Mouse (Mus musculus) liver, embryonic 16.5 days (tissue): Measurements from ENCODE around the gene Gtf2a2. TPM values are rescaled to one million over a fixed set of nuclear protein-coding genes. Genes with fewer than 3 reads are reported as not detected.

Experiments used
- ATAC-seq: fragments of 200-750 bp; cut with Nextera tagmentation; 2 replicates; pipeline ENCODE4 v1.8.0; 2017; ENCODE audit warnings: low read depth, mild to moderate bottlenecking, moderate number of reproducible peaks, moderate library complexity
- H3K27ac ChIP-seq: fragments of 300-500 bp; sonication (generic); 2 replicates; pipeline ENCODE4 v1.5.1; 2014; ENCODE audit warnings: mild to moderate bottlenecking, low read length
- H3K27me3 ChIP-seq: fragments of 300-500 bp; sonication (generic); 2 replicates; pipeline ENCODE4 v1.6.1; 2014; ENCODE audit warnings: low read depth, low read length, mixed read lengths; ENCODE audit not compliant: control insufficient read depth, insufficient read depth
- H3K36me3 ChIP-seq: fragments of 300-500 bp; sonication (generic); 2 replicates; pipeline ENCODE4 v1.6.1; 2014; ENCODE audit warnings: mild to moderate bottlenecking; ENCODE audit not compliant: control insufficient read depth, insufficient read depth
- H3K4me1 ChIP-seq: fragments of 300-500 bp; sonication (generic); 2 replicates; pipeline ENCODE4 v1.6.1; 2014; ENCODE audit warnings: low read depth, low read length, mixed read lengths; ENCODE audit not compliant: control insufficient read depth
- H3K4me2 ChIP-seq: fragments of 300-500 bp; sonication (generic); 2 replicates; pipeline ENCODE4 v1.6.1; 2014; ENCODE audit warnings: low read depth, low read length, mixed read lengths
- H3K4me3 ChIP-seq: fragments of 300-500 bp; sonication (generic); 2 replicates; pipeline ENCODE4 v1.5.1; 2014; ENCODE audit warnings: low read depth, mild to moderate bottlenecking, low read length
- H3K9ac ChIP-seq: fragments of 300-500 bp; sonication (generic); 2 replicates; pipeline ENCODE4 v1.6.1; 2014; ENCODE audit warnings: low read depth, low read length
- H3K9me3 ChIP-seq: fragments of 300-500 bp; sonication (generic); replicated peaks from 2 replicates; pipeline ENCODE4 v1.6.1; 2016; ENCODE audit warnings: low read length; ENCODE audit not compliant: control insufficient read depth
- WGBS: fragments of 180-500 bp; shearing (Covaris S2); extraction: QIAGEN DNeasy Blood & Tissue Kit; methylation state at CpG from one replicate; pipeline ENCODE4 v1.1.7; 2014; ENCODE audit not compliant: insufficient replicate concordance; 5-methylcytosine and 5-hydroxymethylcytosine counted together
- polyA plus RNA-seq: library from polyadenylated mRNA; unstranded; fragments of >200 nt; fragmentation: Nextera tagmentation; extraction: Ambion mirVana; gene quantifications from 2 replicates; pipeline ENCODE4 v1.2.1, GENCODE M21; 2015

Gene Gtf2a2
- polyA plus RNA-seq, 1 experiment from 2014 or later = 106 TPM

DNA sequence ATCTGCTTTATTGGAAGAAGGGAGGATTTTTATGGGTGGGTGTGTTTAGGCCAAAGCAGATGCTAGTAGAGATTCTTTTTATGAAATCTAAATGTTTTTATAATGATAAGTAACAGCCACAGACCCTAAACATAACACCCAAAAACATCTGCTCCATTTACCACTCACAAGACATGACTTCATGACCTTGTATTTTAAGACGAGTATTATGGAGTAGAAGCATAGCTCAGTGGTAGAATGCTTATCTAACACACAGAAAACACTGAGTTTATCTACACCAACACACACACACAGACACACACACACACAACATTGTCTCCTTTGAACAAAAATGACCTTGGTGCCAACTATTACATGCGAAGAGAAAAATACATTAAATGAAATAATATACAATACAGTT, 32.5 kb downstream of the Gtf2a2 start:
- Histone ChIP-seq H3K4me2 (no peak overlapping the region; the same call in 1 of the 2 replicates), H3K27ac (peak overlapping the region; percentile 56; the same call in 1 of the 2 replicates), H3K9me3 (no peaks in the 10 kb centered on the region), H3K4me3 (no peak overlapping the region), H3K27me3 (no peaks in the 10 kb centered on the region; the same call in 1 of the 2 replicates), H3K4me1 (peaks cover 26% of the 10 kb centered on the region), H3K9ac (no peak overlapping the region), H3K36me3 (no peaks in the 10 kb centered on the region)
- ATAC-seq = peak; percentile 72
- WGBS = 34% methylated on average over 2 of the region's 2 CpGs

GRCm38 (mm10) chr9:70046255-70046654, 33.9 kb downstream of the Gtf2a2 start:
- 22% methylated on average over 6 of the region's 6 CpGs for WGBS
- no peak overlapping the region; the same call in 1 of the 2 replicates for H3K4me2 ChIP-seq

GRCm38 (mm10) chr9:70047839-70048238, 35.5 kb downstream of the Gtf2a2 start:
- Histone ChIP-seq H3K9ac (no peak overlapping the region), H3K4me2 (no peak overlapping the region), H3K9me3 (no peaks in the 10 kb centered on the region), H3K4me1 (peaks cover 26% of the 10 kb centered on the region), H3K4me3 (no peak overlapping the region), H3K36me3 (no peaks in the 10 kb centered on the region), H3K27me3 (no peaks in the 10 kb centered on the region; the same call in 1 of the 2 replicates), H3K27ac (no peak overlapping the region)
- WGBS = 63% methylated on average over 3 of the region's 3 CpGs
- no peak for ATAC-seq

More at GRCm38 (mm10) chr9:70046255-70046654, 33.9 kb downstream of the Gtf2a2 start:
- Histone ChIP-seq H3K9ac (no peak overlapping the region), H3K4me1 (peaks cover 26% of the 10 kb centered on the region), H3K4me3 (no peak overlapping the region), H3K27me3 (no peaks in the 10 kb centered on the region; the same call in 1 of the 2 replicates), H3K36me3 (no peaks in the 10 kb centered on the region), H3K9me3 (no peaks in the 10 kb centered on the region), H3K27ac (no peak overlapping the region)
- peak; percentile 77 for ATAC-seq

GRCm38 (mm10) chr9:70048280-70048679, 35.9 kb downstream of the Gtf2a2 start:
- Histone ChIP-seq H3K9me3 (no peaks in the 10 kb centered on the region), H3K4me1 (peaks cover 22% of the 10 kb centered on the region), H3K27ac (no peak overlapping the region), H3K4me3 (no peak overlapping the region), H3K9ac (no peak overlapping the region), H3K4me2 (no peak overlapping the region), H3K27me3 (no peaks in the 10 kb centered on the region; the same call in 1 of the 2 replicates), H3K36me3 (no peaks in the 10 kb centered on the region)
- WGBS = 52% methylated on average over 5 of the region's 5 CpGs
- ATAC-seq = no peak

GRCm38 (mm10) chr9:70048751-70049415, 36.5 kb downstream of the Gtf2a2 start:
- WGBS = 42% methylated on average over 6 of the region's 6 CpGs
- no peaks in the 10 kb centered on the region; the same call in 1 of the 2 replicates for H3K27me3 ChIP-seq
- no peak for ATAC-seq
- no peak overlapping the region for H3K27ac ChIP-seq
- no peaks in the 10 kb centered on the region for H3K36me3 ChIP-seq
- H3K9ac ChIP-seq = no peak overlapping the region
- no peak overlapping the region for H3K4me3 ChIP-seq
- H3K9me3 ChIP-seq = no peaks in the 10 kb centered on the region
- H3K4me2 ChIP-seq = no peak overlapping the region
- peaks cover 22% of the 10 kb centered on the region for H3K4me1 ChIP-seq

DNA sequence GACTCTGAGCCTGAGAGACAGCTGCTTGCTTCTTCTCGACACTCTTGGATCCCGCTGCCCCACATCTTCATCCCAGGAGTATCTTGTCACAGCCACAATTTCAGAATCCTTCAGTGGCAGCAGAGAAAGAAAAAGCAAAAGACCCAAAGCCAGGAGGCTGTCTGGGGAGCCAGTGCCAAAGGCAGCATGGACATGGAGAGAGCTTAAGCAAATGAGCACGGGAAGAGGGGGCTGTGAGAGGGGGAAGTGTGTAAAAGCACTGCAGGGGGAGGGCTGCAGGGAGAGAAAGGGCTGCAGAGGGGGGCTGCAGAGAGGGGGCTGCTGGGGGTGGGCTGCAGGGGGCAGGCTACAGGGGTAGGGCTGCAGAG, 37.0 kb downstream of the Gtf2a2 start:
- Histone ChIP-seq H3K4me3 (no peak overlapping the region), H3K9ac (no peak overlapping the region), H3K27me3 (no peaks in the 10 kb centered on the region; the same call in 1 of the 2 replicates), H3K36me3 (no peaks in the 10 kb centered on the region), H3K4me1 (peaks cover 17% of the 10 kb centered on the region), H3K27ac (no peak overlapping the region), H3K4me2 (no peak overlapping the region), H3K9me3 (no peaks in the 10 kb centered on the region)
- ATAC-seq = no peak
- WGBS = 39% methylated on average over 3 of the region's 3 CpGs

- WGBS = 18% methylated on average over 8 of the region's 8 CpGs
- no peak for ATAC-seq
- Histone ChIP-seq H3K27ac (no peak overlapping the region), H3K9ac (no peak overlapping the region), H3K4me2 (no peak overlapping the region), H3K4me1 (peaks cover 17% of the 10 kb centered on the region), H3K4me3 (no peak overlapping the region), H3K27me3 (no peaks in the 10 kb centered on the region; the same call in 1 of the 2 replicates), H3K36me3 (no peaks in the 10 kb centered on the region), H3K9me3 (no peaks in the 10 kb centered on the region)
Observed at GRCm38 (mm10) chr9:70049839-70050238, 37.5 kb downstream of the Gtf2a2 start.

DNA sequence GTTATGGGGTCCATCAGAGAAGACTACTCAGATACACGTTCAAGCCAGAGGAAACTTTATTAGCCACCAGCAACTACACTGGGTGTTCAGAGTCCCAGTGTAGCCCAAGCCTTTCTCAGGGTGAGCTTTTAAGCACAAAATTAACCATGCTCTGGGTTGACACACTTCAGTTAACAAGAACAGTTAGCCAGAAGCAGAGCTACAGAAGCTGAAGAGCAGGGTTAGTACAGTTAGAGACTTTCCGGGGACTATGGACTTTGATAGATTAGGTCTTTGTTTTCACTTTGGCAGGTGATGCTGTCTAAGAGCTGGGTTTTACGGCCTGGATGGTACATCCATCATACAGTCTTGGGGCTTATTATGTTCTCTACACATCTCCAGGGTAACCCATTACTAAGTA, 40.4 kb downstream of the Gtf2a2 start:
- no peaks in the 10 kb centered on the region; the same call in 1 of the 2 replicates for H3K27me3 ChIP-seq
- H3K36me3 ChIP-seq = no peaks in the 10 kb centered on the region
- WGBS = 60% methylated on average over 3 of the region's 3 CpGs
- H3K27ac ChIP-seq = no peak overlapping the region
- H3K9ac ChIP-seq = no peak overlapping the region
- H3K9me3 ChIP-seq = no peaks in the 10 kb centered on the region
- no peak for ATAC-seq
- H3K4me1 ChIP-seq = no peaks in the 10 kb centered on the region
- H3K4me3 ChIP-seq = no peak overlapping the region
- H3K4me2 ChIP-seq = no peak overlapping the region

DNA sequence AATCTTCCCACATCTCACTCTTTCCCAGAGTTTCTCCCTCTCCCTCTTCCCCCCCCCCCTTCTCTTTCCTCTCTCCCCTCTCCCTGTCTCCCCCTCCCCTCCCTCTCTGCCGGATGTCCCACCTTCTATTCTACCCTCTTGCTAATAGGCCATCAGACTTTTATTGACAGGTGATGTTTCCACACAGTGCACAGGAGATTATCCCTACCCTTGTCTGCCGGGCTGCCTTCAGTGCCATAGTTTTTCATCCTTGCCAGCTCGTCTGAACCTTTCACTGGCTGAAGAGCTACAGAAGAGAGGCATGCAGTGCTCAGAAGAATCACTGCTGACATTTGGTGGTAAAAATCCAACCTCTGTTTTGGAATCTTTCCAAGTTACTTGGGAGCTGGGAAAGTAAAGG, 41.1 kb downstream of the Gtf2a2 start:
- WGBS = 38% methylated on average over 3 of the region's 3 CpGs
- H3K9ac ChIP-seq = no peak overlapping the region
- H3K4me2 ChIP-seq = no peak overlapping the region
- H3K36me3 ChIP-seq = no peaks in the 10 kb centered on the region
- H3K9me3 ChIP-seq = no peaks in the 10 kb centered on the region
- no peak overlapping the region for H3K4me3 ChIP-seq
- no peaks in the 10 kb centered on the region for H3K27me3 ChIP-seq
- H3K27ac ChIP-seq = no peak overlapping the region
- ATAC-seq = no peak
- H3K4me1 ChIP-seq = no peaks in the 10 kb centered on the region
